Mouse (Mus musculus): ENCODE measurements around the gene Ripk1.

Gene Ripk1

GRCm38 (mm10) chr13:34002058-34003006, at the start of gene Ripk1, which contains the start of gene Serpinb6a:
Gene Ripk1 (plus strand): TSS chr13:34002363.
Gene Serpinb6a (minus strand): TSS chr13:34002794.
- DNase-seq (ENCODE audit: low read depth), result peak; percentile 97

- no peak for DNase-seq (ENCODE audit: low read depth)
These were observed 49.2 kb upstream of the Ripk1 start for GRCm38 (mm10) chr13:33952947-33953346.

- DNase-seq (ENCODE audit: low read depth), result peak; percentile 74
These were observed 45.4 kb upstream of the Ripk1 start for GRCm38 (mm10) chr13:33956571-33957421.

GRCm38 (mm10) chr13:33959771-33960170, 42.4 kb upstream of the Ripk1 start:
- DNase-seq (ENCODE audit: low read depth), result no peak

- DNase-seq (ENCODE audit: low read depth), result peak; percentile 55
These were observed 37.7 kb upstream of the Ripk1 start, which contains the start of gene Nqo2 for GRCm38 (mm10) chr13:33964206-33965046. Gene Nqo2 (plus strand): TSS chr13:33964687.

GRCm38 (mm10) chr13:33965056-33966024, 36.8 kb upstream of the Ripk1 start:
- peak; percentile 73 for DNase-seq (ENCODE audit: low read depth)

- no peak for DNase-seq (ENCODE audit: low read depth)
These were observed 36.1 kb upstream of the Ripk1 start for GRCm38 (mm10) chr13:33966025-33966412.

GRCm38 (mm10) chr13:33966574-33966973, 35.6 kb upstream of the Ripk1 start:
- DNase-seq (ENCODE audit: low read depth), result no peak

- no peak for DNase-seq (ENCODE audit: low read depth)
These were observed 12.5 kb upstream of the Ripk1 start for GRCm38 (mm10) chr13:33989625-33990024.

- DNase-seq (ENCODE audit: low read depth), result peak; percentile 85
These were observed 7.0 kb upstream of the Ripk1 start for GRCm38 (mm10) chr13:33995197-33995596.

GRCm38 (mm10) chr13:34003058-34003457, 895 bp downstream of the Ripk1 start:
- DNase-seq (ENCODE audit: low read depth), result no peak

GRCm38 (mm10) chr13:34007234-34007633, 5.1 kb downstream of the Ripk1 start:
- no peak for DNase-seq (ENCODE audit: low read depth)

- DNase-seq (ENCODE audit: low read depth), result no peak
These were observed 14.9 kb downstream of the Ripk1 start for GRCm38 (mm10) chr13:34016927-34017569.

- no peak for DNase-seq (ENCODE audit: low read depth)
These were observed 16.4 kb downstream of the Ripk1 start for GRCm38 (mm10) chr13:34018521-34018920.

GRCm38 (mm10) chr13:34021998-34022397, 19.8 kb downstream of the Ripk1 start:
- DNase-seq (ENCODE audit: low read depth), result no peak

GRCm38 (mm10) chr13:34032041-34032440, 29.9 kb downstream of the Ripk1 start:
- DNase-seq (ENCODE audit: low read depth), result no peak

- DNase-seq (ENCODE audit: low read depth), result no peak
These were observed 33.3 kb downstream of the Ripk1 start for GRCm38 (mm10) chr13:34035424-34035823.

- DNase-seq (ENCODE audit: low read depth), result no peak
These were observed 34.6 kb downstream of the Ripk1 start for GRCm38 (mm10) chr13:34036726-34037125.

- DNase-seq (ENCODE audit: low read depth), result peak; percentile 95
These were observed 35.3 kb downstream of the Ripk1 start, which contains the start of gene Bphl for GRCm38 (mm10) chr13:34037172-34038055. Gene Bphl (plus strand): TSS chr13:34037597.

Data from induced T-regulatory cell, adult 2 months (primary cell).